Mouse (Mus musculus): ENCODE data around the gene Tnfaip2.

Tnfaip2 gene

GRCm38 (mm10) chr12:111443921-111444831, 1.9 kb downstream of the Tnfaip2 start:
- DNase-seq (ENCODE audit: extremely low read depth, insufficient read length, low spot score) = peak; percentile 58

GRCm38 (mm10) chr12:111445161-111445889, 3.1 kb downstream of the Tnfaip2 start:
- DNase-seq (ENCODE audit: extremely low read depth, insufficient read length, low spot score) = no peak

- DNase-seq (ENCODE audit: extremely low read depth, insufficient read length, low spot score) = no peak
Measured at GRCm38 (mm10) chr12:111445890-111446613, 3.8 kb downstream of the Tnfaip2 start.

GRCm38 (mm10) chr12:111446745-111447144, 4.5 kb downstream of the Tnfaip2 start:
- no peak for DNase-seq (ENCODE audit: extremely low read depth, insufficient read length, low spot score)

GRCm38 (mm10) chr12:111447350-111447749, 5.1 kb downstream of the Tnfaip2 start:
- no peak for DNase-seq (ENCODE audit: extremely low read depth, insufficient read length, low spot score)

GRCm38 (mm10) chr12:111447898-111448760, 5.9 kb downstream of the Tnfaip2 start:
- DNase-seq (ENCODE audit: extremely low read depth, insufficient read length, low spot score) = no peak

GRCm38 (mm10) chr12:111448931-111449705, 6.8 kb downstream of the Tnfaip2 start:
- no peak for DNase-seq (ENCODE audit: extremely low read depth, insufficient read length, low spot score)

GRCm38 (mm10) chr12:111450359-111450758, 8.1 kb downstream of the Tnfaip2 start:
- DNase-seq (ENCODE audit: extremely low read depth, insufficient read length, low spot score) = no peak

- DNase-seq (ENCODE audit: extremely low read depth, insufficient read length, low spot score) = no peak
Measured at GRCm38 (mm10) chr12:111451561-111451960, 9.3 kb downstream of the Tnfaip2 start.

GRCm38 (mm10) chr12:111454021-111454420, 11.8 kb downstream of the Tnfaip2 start:
- DNase-seq (ENCODE audit: extremely low read depth, insufficient read length, low spot score) = no peak

GRCm38 (mm10) chr12:111454543-111455280, 12.4 kb downstream of the Tnfaip2 start:
- no peak for DNase-seq (ENCODE audit: extremely low read depth, insufficient read length, low spot score)

GRCm38 (mm10) chr12:111455311-111455846, 13.1 kb downstream of the Tnfaip2 start:
- DNase-seq (ENCODE audit: extremely low read depth, insufficient read length, low spot score) = peak; percentile 80

- DNase-seq (ENCODE audit: extremely low read depth, insufficient read length, low spot score) = no peak
Measured at GRCm38 (mm10) chr12:111455860-111456259, 13.6 kb downstream of the Tnfaip2 start.

- no peak for DNase-seq (ENCODE audit: extremely low read depth, insufficient read length, low spot score)
Measured at GRCm38 (mm10) chr12:111457742-111458141, 15.5 kb downstream of the Tnfaip2 start.

- DNase-seq (ENCODE audit: extremely low read depth, insufficient read length, low spot score) = no peak
Measured at GRCm38 (mm10) chr12:111463570-111463969, 21.3 kb downstream of the Tnfaip2 start.

GRCm38 (mm10) chr12:111466369-111466768, 24.1 kb downstream of the Tnfaip2 start:
- no peak for DNase-seq (ENCODE audit: extremely low read depth, insufficient read length, low spot score)

GRCm38 (mm10) chr12:111468206-111468605, 25.9 kb downstream of the Tnfaip2 start:
- no peak for DNase-seq (ENCODE audit: extremely low read depth, insufficient read length, low spot score)

- DNase-seq (ENCODE audit: extremely low read depth, insufficient read length, low spot score) = no peak
Measured at GRCm38 (mm10) chr12:111469507-111469906, 27.2 kb downstream of the Tnfaip2 start.
